In genomic region chr4:142221025-142221756, GRCm38 (mm10) we compare ENCODE assay signal across 10 mouse cellular contexts. TPM values are rescaled to one million over a fixed set of nuclear protein-coding genes. Genes with fewer than 3 reads are reported as not detected.
DNase-seq lines count a peak whose midpoint lies in the region; ATAC-seq lines count a peak whose summit lies in the region.
"Had no signal": no experiment of that assay in that cellular context is flagged by ENCODE, and none has a peak within 500 bp of the region (broad histone marks: within the 10 kb centered on the region; RNA-seq: fewer than 3 reads in every experiment).

No protein-coding gene starts in this region.

- H3K4me2 ChIP-seq in midbrain, embryonic 12.5 days (replicated peaks): no peak overlapping the region
- no peak overlapping the region for H3K4me2 ChIP-seq in midbrain, embryonic 13.5 days (replicated peaks)

- 0 out of 2 replicates have a peak overlapping the region, but pooled peaks have one; percentile 10 for H3K27ac ChIP-seq in midbrain, embryonic 12.5 days (replicated peaks)
- H3K27ac ChIP-seq in midbrain, embryonic 13.5 days: no peak overlapping the region

- no peaks in the 10 kb centered on the region for H3K27me3 ChIP-seq in midbrain, embryonic 12.5 days
- H3K27me3 ChIP-seq in midbrain, embryonic 13.5 days: no peaks in the 10 kb centered on the region

- H3K9ac ChIP-seq in midbrain, embryonic 12.5 days (replicated peaks): no peak overlapping the region
- H3K9ac ChIP-seq in midbrain, embryonic 13.5 days (replicated peaks): no peak overlapping the region

- peaks cover 19% of the 10 kb centered on the region for H3K4me1 ChIP-seq in midbrain, embryonic 12.5 days
- H3K4me1 ChIP-seq in midbrain, embryonic 13.5 days (replicated peaks): peaks cover 42% of the 10 kb centered on the region
- H3K4me1 ChIP-seq: megakaryocyte, embryonic 14.5 days had no signal

- H3K9me3 ChIP-seq in midbrain, embryonic 12.5 days: no peaks in the 10 kb centered on the region
- H3K9me3 ChIP-seq in midbrain, embryonic 13.5 days: no peaks in the 10 kb centered on the region
- H3K9me3 ChIP-seq: megakaryocyte, embryonic 14.5 days had no signal

- H3K4me3 ChIP-seq in midbrain, embryonic 12.5 days: no peak overlapping the region
- no peak overlapping the region for H3K4me3 ChIP-seq in midbrain, embryonic 13.5 days (replicated peaks)
- H3K4me3 ChIP-seq: megakaryocyte, embryonic 14.5 days had no signal

- WGBS in midbrain, embryonic 12.5 days: 67% methylated on average over 18 of the region's 18 CpGs
- WGBS in midbrain, embryonic 13.5 days: 67% methylated on average over 18 of the region's 18 CpGs

- no peak for ATAC-seq in midbrain, embryonic 12.5 days (ENCODE audit: low FRiP score, low read depth)
- ATAC-seq in midbrain, embryonic 13.5 days: no peak
- no peak for ATAC-seq in erythroid progenitor cell, adult 5-6 weeks (replicated peaks; ENCODE audit: low FRiP score, poor library complexity, severe bottlenecking)

- DNase-seq in adrenal gland, postnatal 14 days: peak; percentile 39
- DNase-seq in adrenal gland, postnatal 25 days: no peak
- peak; percentile 86 to 90 for DNase-seq in kidney, postnatal 4 days
- DNase-seq in yolk sac, embryonic 10.5 days (ENCODE audit: low spot score): peak; percentile 75
- DNase-seq in cerebellum, postnatal 36 days: no peak
- DNase-seq: right cerebral cortex, postnatal 14 days had no signal

- no peaks in the 10 kb centered on the region for H3K36me3 ChIP-seq in midbrain, embryonic 12.5 days
- H3K36me3 ChIP-seq in midbrain, embryonic 13.5 days: no peaks in the 10 kb centered on the region

RNA-seq across cellular contexts. Expression of gene Kazn, which starts 18.0 kb away (rescaled TPM):
- 18.2 and 23.8 TPM in 2 replicates for total RNA-seq in adrenal gland, postnatal 14 days (2021)
- 32.8 and 35.8 TPM in 2 replicates for total RNA-seq in adrenal gland, postnatal 25 days (2021)
- 20.9 and 22.0 TPM in 2 replicates for polyA plus RNA-seq in midbrain, embryonic 12.5 days (2016; fragmentation: Nextera tagmentation; extraction: Ambion mirVana)
- polyA plus RNA-seq in midbrain, embryonic 13.5 days (2015; fragmentation: Nextera tagmentation; extraction: Ambion mirVana): 18.7 and 23.5 TPM in 2 replicates
- not detected in 2 replicates for total RNA-seq in erythroid progenitor cell, adult 5-6 weeks (2015; ENCODE audit: low replicate concordance)
- not detected in 2 replicates for total RNA-seq in erythroid progenitor cell, adult 5-6 weeks (2017; ENCODE audit: low replicate concordance)

Comparison
In these comparisons a context has a peak if more than half of its experiments do, and no peak if none do; other contexts are left out.
1. DNase-seq: peak in adrenal gland, postnatal 14 days (single experiment), kidney, postnatal 4 days (2 of 2) and yolk sac, embryonic 10.5 days (single experiment); none in adrenal gland, postnatal 25 days (single experiment) and cerebellum, postnatal 36 days (0 of 2).
2. RNA of gene Kazn, which starts 18.0 kb away (total RNA-seq): 32.8 to 35.8 TPM in adrenal gland, postnatal 25 days and 18.2 to 23.8 TPM in adrenal gland, postnatal 14 days; not detected in erythroid progenitor cell, adult 5-6 weeks; every median in the first group is over 10 times any median in the second.